Mouse (Mus musculus) thymus, adult 18-20 months (tissue): ENCODE results near the gene Fam160a2.
"Not testable (repeated sequence)": the region's sequence is repeated elsewhere in the genome, so short reads cannot be mapped to it uniquely, and the experiment has no call there.

ENCODE experiments used
- DNase-seq, 2 experiments: peaks; one replicate each; pipeline ENCODE4 v3.0.0; 2022; ENCODE audit warnings: mixed read lengths in 2 of 2

The Fam160a2 gene

DNA sequence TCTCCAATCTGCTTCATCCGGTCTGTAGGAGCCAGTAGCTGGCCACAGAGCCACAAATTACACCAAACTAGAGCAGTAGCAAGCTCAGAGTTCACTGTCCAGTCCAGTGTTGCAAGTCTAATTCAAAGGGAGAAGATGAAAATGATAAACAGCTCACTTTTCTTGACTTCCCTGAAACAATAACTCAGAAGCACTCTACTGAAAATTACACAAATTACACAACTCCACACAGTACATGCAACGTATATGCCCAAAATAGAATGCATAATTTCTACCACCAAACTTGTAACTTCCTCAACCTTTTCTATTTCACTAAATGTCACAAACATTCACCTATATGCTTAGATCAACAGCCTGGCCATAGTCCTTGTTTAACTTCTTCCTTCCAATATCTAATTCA lies 9.6 kb downstream of the Fam160a2 start:
- DNase-seq: no peak

DNA sequence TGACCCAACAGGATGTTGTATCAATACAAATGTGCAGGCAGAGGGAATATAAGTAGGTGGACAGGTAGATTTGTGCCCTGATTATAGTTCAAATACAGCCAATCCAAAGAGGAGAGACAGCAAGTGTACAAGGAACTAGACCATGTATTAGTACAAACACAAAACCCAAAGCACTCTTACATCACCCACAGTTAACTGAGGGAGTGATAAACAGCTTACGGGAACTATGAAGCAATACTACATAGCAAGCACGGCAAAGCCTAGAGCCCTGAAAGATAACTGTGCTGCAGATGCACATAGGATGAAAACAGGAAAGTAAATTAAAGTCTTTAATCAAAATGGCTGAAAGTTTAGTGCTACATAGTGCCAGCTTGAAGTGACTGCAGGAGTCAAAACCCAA lies 12.2 kb downstream of the Fam160a2 start:
- DNase-seq: no peak

DNA sequence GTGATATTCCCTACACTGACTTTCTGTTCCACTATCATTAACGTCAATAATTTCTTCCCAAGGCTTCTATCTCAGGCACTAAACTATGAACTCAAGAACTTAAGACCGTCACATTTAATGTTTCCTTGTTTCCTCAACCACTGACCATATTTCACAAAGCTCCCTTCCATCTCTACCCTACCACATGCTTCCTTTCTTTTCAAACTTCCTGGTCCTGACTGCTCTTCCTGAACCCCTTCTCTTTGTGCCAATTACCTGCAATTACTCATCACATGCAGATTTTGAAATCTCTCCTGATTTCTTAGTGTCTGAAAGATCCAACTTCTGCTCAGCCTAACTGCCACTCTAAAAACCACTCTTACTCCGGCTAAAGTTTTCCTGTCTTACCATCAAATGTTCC lies 19.5 kb downstream of the Fam160a2 start:
- no peak for DNase-seq

DNA sequence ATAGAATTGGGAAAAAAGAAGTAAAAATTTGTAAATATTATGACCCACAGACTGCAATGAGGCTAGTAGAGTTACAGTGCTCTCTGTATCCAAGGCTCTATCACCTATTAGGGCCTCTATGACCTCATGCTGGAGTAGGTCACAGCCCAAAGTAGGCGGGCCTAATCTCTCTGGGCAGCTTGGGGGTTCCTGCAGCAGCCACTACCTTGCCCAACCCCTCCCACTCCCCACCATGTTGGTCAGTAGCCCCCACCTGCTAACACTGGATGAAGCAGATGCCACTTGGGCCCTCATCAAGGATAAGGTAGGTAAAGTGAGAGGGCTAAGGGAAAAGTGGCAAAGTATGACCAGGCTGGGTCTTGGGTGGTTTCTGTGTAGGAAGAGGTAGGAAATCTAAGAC lies 25.0 kb downstream of the Fam160a2 start, which contains the start of gene Gm5901:
Gene Gm5901 (plus strand): TSS at position 173 of the 400 bp plus-strand sequence.
- no peak for DNase-seq

DNA sequence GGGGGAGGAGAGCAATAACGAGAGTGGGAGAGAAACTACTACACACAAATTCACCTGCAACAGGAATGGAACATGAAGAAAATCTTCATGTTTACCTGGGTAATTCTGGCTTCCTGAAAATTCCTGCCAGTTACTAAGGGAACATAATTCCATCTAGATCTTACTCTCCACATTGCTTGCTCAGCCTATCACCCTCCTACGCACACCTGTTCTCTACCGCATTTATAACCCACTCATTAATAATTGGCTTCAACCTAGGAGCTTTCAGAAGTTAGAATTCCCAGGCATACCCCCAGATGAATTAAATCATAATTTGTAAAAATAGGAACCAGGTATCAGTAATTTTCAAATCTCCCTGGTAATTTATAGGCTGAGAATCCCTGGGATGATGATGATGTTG lies 25.9 kb downstream of the Fam160a2 start:
- DNase-seq: no peak

DNA sequence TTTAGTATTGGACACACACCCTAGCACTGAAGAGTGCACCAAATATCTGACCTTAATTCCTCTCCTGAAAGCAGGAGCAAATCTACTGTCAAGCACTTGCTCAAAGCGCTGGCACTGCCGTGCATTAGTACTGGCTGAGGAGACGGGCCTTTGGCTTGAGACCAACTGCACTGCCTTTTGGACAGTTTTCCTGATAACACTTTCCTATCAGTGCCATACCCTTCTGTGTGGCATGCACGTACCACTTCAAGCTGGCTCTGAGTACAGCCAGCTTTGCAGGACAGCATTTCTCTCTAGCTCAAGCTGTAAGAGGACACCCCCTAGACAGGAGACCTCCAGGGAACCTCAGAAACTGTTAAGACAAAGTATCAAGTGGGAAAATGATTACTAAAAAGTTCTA lies 26.3 kb downstream of the Fam160a2 start:
- DNase-seq: no peak

DNA sequence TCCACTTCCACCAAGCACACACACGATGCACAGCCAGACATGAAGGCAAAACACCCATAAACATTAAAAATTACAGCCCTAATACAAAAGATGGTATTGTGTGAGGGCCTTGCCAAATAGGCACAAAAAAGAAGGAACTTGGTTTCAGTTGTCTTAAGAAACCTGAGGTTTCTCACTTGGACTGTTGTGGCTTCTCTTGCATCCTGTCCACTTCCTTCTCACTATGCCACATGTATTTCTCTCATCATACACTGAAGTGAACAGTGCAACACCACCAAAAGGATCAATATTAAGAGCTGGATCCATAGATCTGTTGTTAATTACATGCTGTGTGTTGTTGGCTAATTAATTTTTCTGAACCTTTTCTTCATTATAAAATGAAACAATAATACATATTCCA lies 26.9 kb downstream of the Fam160a2 start:
- DNase-seq: no peak

DNA sequence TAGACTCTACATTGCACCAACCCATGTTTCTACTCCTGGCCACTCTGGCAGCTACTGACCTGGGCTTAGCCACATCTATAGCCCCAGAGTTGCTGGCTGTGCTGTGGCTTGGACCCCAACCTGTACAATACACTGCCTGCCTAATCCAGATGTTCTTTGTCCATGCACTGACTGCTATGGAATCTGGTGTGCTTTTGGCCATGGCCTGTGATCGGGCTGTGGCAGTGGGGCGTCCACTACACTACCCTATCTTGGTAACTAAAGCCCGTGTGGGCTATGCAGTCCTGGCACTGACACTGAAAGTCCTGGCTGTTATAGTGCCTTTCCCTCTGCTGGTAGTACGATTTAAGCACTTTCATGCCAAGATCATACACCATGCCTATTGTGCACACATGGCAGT lies 31.3 kb downstream of the Fam160a2 start:
- DNase-seq: no peak

DNA sequence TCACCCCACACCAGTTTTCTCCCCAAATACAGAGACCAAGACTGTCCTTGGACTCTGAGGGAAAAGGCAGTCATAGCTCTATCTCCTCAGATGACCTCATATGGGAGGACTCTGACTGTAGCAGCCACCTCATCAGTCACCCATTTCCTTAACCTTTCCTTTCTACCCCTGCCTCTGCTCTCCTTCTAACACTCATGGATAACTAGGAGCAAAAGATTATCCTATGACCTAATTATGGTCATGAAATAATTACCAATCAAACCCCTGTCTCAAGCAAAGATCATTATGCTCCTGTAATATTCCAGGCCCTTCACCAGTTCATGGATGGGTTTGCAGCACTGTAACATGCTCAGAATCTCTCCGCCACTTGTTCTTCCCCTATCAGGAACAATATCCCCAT lies 31.9 kb downstream of the Fam160a2 start, which contains the start of gene Olfr692:
Gene Olfr692 (plus strand): TSS at position 301 of the 400 bp plus-strand sequence.
- DNase-seq: no peak

DNA sequence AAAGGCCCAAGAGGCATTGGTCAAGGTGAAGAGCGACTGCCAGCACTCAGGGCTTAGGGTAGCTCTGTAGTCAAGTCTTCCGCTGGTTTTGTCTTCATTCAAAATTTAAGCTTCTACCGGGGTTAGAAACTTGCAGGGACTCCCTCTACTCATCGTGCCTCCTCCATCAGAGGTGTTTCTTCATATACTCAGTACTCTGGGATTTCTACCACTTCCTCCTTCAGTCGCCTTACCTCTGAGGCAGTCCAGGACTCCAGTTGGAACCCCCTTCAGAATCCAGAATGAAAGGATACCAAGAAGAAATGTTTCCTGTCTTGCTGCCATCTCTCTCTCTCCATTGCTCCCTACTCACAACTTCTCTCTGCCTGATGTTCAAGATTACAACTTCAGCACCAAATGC lies 32.6 kb downstream of the Fam160a2 start:
- no peak for DNase-seq

DNA sequence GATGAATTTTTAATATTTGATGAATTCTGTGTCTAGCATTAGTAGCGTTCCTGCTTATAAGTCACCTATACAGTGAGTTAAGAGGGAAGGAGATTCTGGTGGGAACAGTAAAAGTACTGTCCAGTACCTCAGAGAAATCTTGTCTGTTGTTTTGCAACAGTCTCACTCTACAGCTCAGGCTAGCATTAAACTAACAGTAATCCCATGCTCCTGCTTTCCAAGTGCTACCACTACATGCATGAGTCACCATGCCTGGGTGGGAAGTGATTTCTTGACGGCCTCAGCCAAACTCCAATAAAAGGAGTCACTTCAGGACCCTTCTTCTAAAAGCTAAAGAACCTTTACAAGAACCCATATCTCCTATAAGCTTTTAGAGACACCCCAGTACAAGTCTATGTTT lies 38.1 kb downstream of the Fam160a2 start:
- DNase-seq: no peak

DNA sequence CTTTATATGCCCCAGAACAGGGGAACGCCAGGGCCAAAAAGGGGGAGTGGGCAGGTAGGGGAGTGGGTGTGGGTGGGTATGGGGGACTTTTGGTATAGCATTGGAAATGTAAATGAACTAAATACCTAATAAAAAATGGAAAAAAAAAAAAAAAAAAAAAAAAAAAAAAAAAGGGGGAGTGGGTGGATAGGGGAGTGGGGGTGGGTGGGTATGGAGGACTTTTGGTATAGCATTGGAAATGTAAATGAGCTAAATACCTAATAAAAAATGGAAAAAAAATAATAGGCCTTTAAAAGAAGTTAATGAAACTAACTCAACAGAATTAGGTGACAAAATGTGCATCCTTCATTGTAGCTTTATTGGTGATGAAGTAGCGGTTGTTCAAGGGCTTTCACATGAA lies 43.4 kb downstream of the Fam160a2 start:
- DNase-seq: not testable (repeated sequence)

DNA sequence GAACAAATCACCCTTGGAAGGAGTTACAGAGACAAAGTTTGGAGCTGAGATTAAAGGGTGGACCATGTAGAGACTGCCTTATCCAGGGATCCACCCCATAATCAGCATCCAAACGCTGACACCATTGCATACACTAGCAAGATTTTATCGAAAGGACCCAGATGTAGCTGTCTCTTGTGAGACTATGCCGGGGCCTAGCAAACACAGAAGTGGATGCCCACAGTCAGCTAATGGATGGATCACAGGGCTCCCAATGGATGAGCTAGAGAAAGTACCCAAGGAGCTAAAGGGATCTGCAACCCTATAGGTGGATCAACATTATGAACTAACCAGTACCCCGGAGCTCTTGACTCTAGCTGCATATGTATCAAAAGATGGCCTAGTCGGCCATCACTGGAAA lies 43.8 kb downstream of the Fam160a2 start:
- not testable (repeated sequence) for DNase-seq

DNA sequence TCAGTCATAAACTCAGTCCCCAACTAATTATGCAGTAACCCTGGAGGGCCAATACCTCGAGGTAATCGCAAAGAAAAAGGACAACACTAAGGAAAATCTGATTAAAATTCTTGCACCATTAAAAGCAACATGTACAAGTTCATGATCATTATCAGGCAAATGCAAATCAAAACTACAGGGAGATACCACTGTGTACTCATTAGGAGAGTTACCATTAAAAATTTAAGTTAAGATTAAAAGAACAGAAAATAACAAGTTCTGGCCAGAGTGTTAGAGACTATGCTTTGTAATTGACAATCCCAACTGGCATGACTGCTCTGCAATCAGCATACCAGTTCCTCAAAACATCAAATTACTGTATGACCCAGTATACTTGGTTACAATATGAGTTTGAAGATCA lies 57.1 kb downstream of the Fam160a2 start:
- no peak for DNase-seq

DNA sequence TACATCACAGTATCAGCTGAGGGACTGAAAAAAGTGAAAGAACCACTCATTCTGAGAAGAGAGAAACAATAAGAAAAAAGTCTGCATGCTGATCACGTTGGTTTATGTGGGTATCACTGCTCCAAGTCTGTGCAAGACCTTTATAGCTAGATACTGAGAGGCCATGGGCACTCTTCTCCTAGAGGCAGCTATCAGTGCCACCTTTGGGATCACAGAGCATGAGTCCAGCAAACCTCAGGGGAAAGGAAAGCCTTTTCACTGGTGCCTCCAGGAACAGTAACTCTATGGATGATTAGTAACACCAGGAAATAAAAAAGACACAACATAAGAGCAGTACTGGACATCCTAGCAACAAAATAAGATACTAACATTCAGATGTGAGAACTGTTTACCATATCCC lies 57.7 kb downstream of the Fam160a2 start, which contains the start of gene Olfr691:
Gene Olfr691 (minus strand): TSS at position 101 of the 400 bp plus-strand sequence.
- DNase-seq: no peak

DNA sequence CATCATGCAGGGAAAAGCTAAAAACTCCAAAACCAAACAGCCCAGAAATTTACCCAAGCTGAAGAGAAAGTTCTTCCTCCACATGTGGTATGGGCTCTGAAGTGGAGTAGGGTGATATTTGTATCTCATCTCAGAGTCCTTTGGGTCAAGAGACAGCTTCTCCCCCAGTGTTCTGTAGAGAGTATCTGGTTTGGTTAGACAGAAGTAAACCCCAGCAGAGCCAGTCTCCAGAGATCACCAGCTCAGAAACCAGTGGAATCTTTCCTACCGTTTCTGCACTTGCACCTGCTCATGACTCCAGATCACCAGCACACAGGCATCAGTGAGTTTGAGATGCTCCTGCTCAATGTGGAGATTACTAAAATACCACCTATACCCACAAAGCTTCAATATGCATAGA lies 65.8 kb downstream of the Fam160a2 start, which contains the start of gene Olfr690:
Gene Olfr690 (minus strand): TSS at position 101 of the 400 bp plus-strand sequence.
- DNase-seq: no peak

DNA sequence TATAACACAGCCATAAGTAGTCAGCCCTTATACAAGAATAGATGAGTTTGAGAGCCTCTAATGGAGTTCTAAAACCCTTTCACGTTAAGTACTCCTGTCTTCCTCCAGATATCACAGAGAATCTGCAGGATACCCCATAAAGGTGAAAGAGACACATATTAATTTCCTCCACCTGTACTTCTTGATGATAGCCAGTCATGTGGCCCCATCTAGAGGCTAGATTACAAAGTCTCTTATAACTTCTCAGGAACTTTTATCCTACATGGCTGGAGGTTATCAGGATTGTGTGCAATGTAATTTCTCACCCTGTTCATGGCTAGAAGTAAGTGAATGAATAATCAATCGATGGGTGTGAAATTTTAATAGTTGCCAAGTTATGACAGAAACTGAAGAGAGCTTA lies 74.6 kb downstream of the Fam160a2 start:
- no peak for DNase-seq
